Mouse (Mus musculus) forebrain, embryonic 14.5 days (tissue): ENCODE results near the gene Pakap. TPM values are rescaled to one million over a fixed set of nuclear protein-coding genes. Genes with fewer than 3 reads are reported as not detected.

Experiments
- ATAC-seq: fragments of 200-750 bp; cut with Nextera tagmentation; 2 replicates; pipeline ENCODE4 v1.8.0; 2017; ENCODE audit warnings: mild to moderate bottlenecking, moderate library complexity
- DNase-seq: peaks from one replicate; pipeline ENCODE4 v3.0.0-alpha.2; 2015; ENCODE audit warnings: low spot score
- H3K27ac ChIP-seq: fragments of 300-500 bp; sonication (generic); 2 replicates; pipeline ENCODE4 v1.5.1; 2014; ENCODE audit warnings: low read depth, mild to moderate bottlenecking, control low read depth, low read length, moderate library complexity
- H3K27me3 ChIP-seq: fragments of 300-500 bp; sonication (generic); replicated peaks from 2 replicates; pipeline ENCODE4 v1.6.1; 2014; ENCODE audit warnings: low read length, control low read depth, mixed read lengths; ENCODE audit not compliant: control insufficient read depth, insufficient read depth
- H3K36me3 ChIP-seq: fragments of 300-500 bp; sonication (generic); 2 replicates; pipeline ENCODE4 v1.6.1; 2014; ENCODE audit warnings: low read length, control low read depth; ENCODE audit not compliant: control insufficient read depth, insufficient read depth
- H3K4me1 ChIP-seq: fragments of 300-500 bp; sonication (generic); 2 replicates; pipeline ENCODE4 v1.6.1; 2014; ENCODE audit warnings: antibody characterized with exemption, low read length, control low read depth; ENCODE audit not compliant: control insufficient read depth, insufficient read depth
- H3K4me2 ChIP-seq: fragments of 300-500 bp; sonication (generic); 2 replicates; pipeline ENCODE4 v1.6.1; 2014; ENCODE audit warnings: mild to moderate bottlenecking, control low read depth, low read length
- H3K4me3 ChIP-seq: fragments of 300-500 bp; sonication (generic); 2 replicates; pipeline ENCODE4 v1.5.1; 2014; ENCODE audit warnings: low read depth, low read length, control low read depth
- H3K9ac ChIP-seq: fragments of 300-500 bp; sonication (generic); 2 replicates; pipeline ENCODE4 v1.6.1; 2014; ENCODE audit warnings: mild to moderate bottlenecking, low read length, control low read depth, moderate library complexity
- H3K9me3 ChIP-seq: fragments of 300-500 bp; sonication (generic); replicated peaks from 2 replicates; pipeline ENCODE4 v1.6.1; 2016; ENCODE audit warnings: low read length, control low read depth, mixed read lengths; ENCODE audit not compliant: control insufficient read depth
- WGBS: fragments of 180-500 bp; shearing (Covaris S2); extraction: QIAGEN DNeasy Blood & Tissue Kit; methylation state at CpG from one replicate; pipeline ENCODE4 v1.1.7; 2014; 5-methylcytosine and 5-hydroxymethylcytosine counted together
- polyA plus RNA-seq: library from polyadenylated mRNA; unstranded; fragments of >200 nt; fragmentation: Nextera tagmentation; extraction: Ambion mirVana; gene quantifications from 2 replicates; pipeline ENCODE4 v1.2.1, GENCODE M21; 2014

The Pakap gene
- polyA plus RNA-seq, 1 experiment from 2014 or later, result 4.1 TPM

DNA sequence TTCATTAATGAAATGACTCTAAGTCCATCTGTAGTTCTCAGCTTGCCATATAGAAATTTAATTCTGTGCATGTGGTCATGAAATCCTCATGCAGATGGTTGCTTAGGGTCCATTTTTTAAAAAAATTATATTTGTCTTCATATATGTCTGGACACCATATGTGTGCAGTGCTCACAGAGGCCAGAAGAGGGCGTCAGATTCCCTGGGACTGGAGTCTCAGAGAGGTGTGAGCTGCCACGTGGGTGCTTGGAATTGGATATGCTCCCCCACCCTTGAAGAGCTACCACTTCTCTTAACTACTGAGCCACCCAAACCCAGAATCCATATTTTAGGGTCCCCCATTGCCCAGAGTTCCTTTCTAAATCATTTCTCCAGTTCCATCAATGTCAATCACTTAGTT lies 2.2 kb upstream of the Pakap start:
- Histone ChIP-seq H3K36me3 (no peaks in the 10 kb centered on the region), H3K4me3 (no peak overlapping the region), H3K9me3 (no peaks in the 10 kb centered on the region), H3K4me1 (peaks cover 5% of the 10 kb centered on the region; the same call in 1 of the 2 replicates), H3K27me3 (no peaks in the 10 kb centered on the region), H3K27ac (no peak overlapping the region), H3K4me2 (no peak overlapping the region), H3K9ac (no peak overlapping the region)
- WGBS, result 71% methylated on average over 2 of the region's 2 CpGs
- no peak for ATAC-seq
- no peak for DNase-seq

DNA sequence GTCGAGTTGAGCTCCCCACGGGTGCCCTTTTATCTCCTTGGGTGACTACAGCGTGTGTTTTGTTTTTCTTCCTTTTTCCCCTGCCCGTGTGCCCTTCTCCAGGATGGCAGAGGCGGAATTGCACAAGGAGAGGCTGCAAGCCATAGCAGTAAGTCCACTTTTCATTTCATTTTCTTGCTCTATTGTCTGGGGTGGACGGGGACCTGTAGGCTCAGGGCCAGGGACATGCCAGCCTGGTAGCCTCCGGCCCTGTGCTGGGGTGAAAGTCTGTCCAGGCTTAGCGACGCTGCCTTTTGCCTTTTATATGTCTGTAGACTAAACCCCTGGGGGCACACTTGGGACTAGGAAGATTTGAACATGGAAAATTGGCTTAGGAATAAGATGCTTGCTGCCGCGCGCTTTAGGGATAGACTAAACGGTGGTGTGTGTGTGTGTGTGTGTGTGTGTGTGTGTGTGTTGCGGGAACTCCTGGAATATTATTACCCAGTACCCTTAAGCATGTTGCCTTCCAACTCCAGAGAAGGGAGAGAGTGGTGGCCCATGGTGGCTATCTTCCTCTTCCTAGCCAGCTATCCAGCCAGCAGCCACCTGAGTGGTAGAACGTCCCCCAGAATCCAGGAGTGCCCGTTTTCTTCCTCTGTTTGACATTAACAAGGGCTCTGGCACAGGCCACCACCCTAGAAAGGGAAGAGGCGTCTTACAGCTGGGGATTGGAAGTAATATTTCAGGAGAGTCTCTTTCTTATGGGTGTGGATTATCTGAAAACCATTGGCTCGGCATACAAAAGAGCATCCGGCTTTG lies 489 bp downstream of the Pakap start:
- ATAC-seq (peak; percentile 43), DNase-seq (peak; percentile 4)
- Histone ChIP-seq H3K27ac (no peak overlapping the region), H3K9me3 (no peaks in the 10 kb centered on the region), H3K27me3 (no peaks in the 10 kb centered on the region), H3K4me2 (peak overlapping the region; percentile 93), H3K4me3 (peak overlapping the region; percentile 48), H3K36me3 (no peaks in the 10 kb centered on the region), H3K4me1 (peaks cover 5% of the 10 kb centered on the region; the same call in 1 of the 2 replicates), H3K9ac (peak overlapping the region; percentile 67)
- 42% methylated on average over 19 of the region's 19 CpGs for WGBS

DNA sequence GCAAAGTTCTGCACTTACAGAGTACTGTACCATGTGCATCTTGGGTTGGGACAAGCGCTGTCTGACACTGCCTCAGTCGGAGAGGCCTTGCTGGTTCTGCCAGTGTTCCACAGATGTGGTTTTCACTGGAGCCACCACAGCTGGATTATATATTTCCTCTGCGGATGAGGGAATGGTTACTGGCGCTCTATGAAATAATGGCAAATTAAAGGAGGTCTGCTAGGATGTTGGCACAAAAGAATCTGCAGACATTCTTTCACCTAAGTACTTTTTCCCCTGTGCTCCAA lies 1.0 kb downstream of the Pakap start:
- Histone ChIP-seq H3K36me3 (no peaks in the 10 kb centered on the region), H3K4me3 (no peak overlapping the region), H3K4me1 (peaks cover 5% of the 10 kb centered on the region; the same call in 1 of the 2 replicates), H3K27ac (no peak overlapping the region), H3K9me3 (no peaks in the 10 kb centered on the region), H3K4me2 (no peak overlapping the region), H3K27me3 (no peaks in the 10 kb centered on the region), H3K9ac (no peak overlapping the region)
- DNase-seq (no peak), ATAC-seq (no peak)
- WGBS, result 88% methylated on average over 4 of the region's 4 CpGs

DNA sequence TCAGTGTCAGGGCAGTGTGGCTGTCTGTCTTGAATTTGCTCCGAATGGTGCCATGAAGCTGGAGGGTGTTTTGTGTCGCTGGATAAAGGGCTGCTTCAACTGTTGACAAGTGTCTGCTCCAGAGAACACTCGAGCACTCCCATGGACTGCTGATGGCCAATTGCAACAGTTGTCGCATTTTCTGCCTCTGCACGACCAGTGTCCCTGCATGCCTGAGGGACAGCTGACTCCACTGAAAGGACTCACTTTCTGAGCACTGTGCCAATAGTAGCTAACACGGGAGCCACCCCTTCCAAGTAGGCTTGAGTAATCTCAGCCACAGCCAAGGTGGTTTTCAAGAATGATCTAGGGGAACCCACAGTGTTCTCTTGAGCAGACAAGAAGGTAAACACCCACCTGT lies 1.7 kb downstream of the Pakap start:
- Histone ChIP-seq H3K4me1 (peaks cover 5% of the 10 kb centered on the region; the same call in 1 of the 2 replicates), H3K9ac (no peak overlapping the region), H3K4me3 (no peak overlapping the region), H3K4me2 (no peak overlapping the region), H3K9me3 (no peaks in the 10 kb centered on the region), H3K36me3 (no peaks in the 10 kb centered on the region), H3K27ac (no peak overlapping the region), H3K27me3 (no peaks in the 10 kb centered on the region)
- WGBS, result 66% methylated on average over 6 of the region's 6 CpGs
- DNase-seq (no peak), ATAC-seq (no peak)

DNA sequence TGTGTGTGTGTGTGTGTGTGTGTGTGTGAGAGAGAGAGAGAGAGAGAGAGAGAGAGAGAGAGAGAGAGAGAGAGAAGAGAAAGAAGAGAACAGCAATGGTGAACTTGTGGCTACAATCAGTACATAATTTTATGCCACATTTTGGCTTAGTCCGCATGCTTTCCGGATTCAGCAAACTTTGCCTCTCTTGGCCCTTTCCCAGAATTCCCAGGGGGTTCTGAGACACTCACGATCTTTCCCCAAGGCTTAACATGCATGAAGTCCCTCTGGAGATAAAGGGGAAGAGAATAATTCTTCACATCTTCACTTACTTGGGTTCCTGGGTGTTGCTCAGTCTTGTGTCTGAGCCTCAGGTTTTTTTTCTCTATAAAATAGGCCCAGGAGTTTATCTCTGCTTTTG lies 2.2 kb downstream of the Pakap start:
- no peaks in the 10 kb centered on the region for H3K36me3 ChIP-seq
- H3K9me3 ChIP-seq, result no peaks in the 10 kb centered on the region
- H3K27ac ChIP-seq, result no peak overlapping the region
- H3K9ac ChIP-seq, result no peak overlapping the region
- no peaks in the 10 kb centered on the region for H3K27me3 ChIP-seq
- ATAC-seq (no peak), DNase-seq (no peak)
- no peak overlapping the region for H3K4me3 ChIP-seq
- no peak overlapping the region for H3K4me2 ChIP-seq
- H3K4me1 ChIP-seq, result peaks cover 5% of the 10 kb centered on the region; the same call in 1 of the 2 replicates
- 85% methylated on average over 3 of the region's 3 CpGs for WGBS

DNA sequence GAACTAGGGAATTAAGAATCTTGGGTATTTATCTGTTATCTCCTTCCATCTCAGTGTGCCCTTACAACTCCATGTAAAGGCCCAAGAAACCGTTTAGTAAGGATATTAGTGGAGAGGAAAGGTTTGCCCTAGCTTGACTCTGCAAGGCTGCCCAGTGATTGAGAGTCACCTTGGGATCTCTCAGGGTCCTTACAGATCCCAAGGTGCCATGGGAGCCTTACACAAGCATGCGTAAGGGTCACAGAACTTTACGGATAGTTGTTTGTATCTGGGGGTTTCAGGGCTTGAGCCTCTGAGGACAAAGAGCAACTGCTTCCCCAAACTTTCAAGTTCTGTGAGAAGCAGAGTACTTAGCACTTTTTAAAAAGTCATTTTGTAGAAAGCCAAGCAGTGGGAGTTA lies 6.2 kb downstream of the Pakap start:
- Histone ChIP-seq H3K27ac (no peak overlapping the region), H3K36me3 (no peaks in the 10 kb centered on the region), H3K4me3 (no peak overlapping the region), H3K9ac (no peak overlapping the region), H3K27me3 (no peaks in the 10 kb centered on the region), H3K4me1 (no peaks in the 10 kb centered on the region), H3K9me3 (no peaks in the 10 kb centered on the region), H3K4me2 (no peak overlapping the region)
- no peak for DNase-seq
- WGBS, result 92% methylated on average over 3 of the region's 3 CpGs
- ATAC-seq, result no peak

DNA sequence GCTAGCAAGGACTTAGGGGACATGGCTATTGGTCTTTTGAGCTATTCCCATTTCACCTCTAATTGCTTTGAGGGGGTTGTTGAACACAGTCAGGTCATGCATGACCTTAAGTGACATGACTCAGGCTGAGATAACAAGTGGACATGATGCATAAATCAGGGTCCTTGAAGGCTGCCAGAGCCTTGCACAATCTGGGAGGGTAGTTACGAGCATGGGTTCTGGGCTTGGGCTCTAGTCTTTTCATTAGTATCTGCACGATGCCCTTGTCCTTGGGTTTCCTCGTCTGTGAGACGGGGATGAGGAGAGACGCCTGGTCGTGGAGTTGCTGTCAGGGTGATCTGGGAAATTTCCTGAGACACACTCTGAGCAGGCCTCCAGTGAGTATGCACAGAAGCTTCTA lies 6.7 kb downstream of the Pakap start:
- H3K4me1 ChIP-seq, result no peaks in the 10 kb centered on the region
- no peak overlapping the region for H3K9ac ChIP-seq
- no peak overlapping the region for H3K4me2 ChIP-seq
- H3K4me3 ChIP-seq, result no peak overlapping the region
- DNase-seq (no peak), ATAC-seq (no peak)
- H3K36me3 ChIP-seq, result no peaks in the 10 kb centered on the region
- no peaks in the 10 kb centered on the region for H3K27me3 ChIP-seq
- no peaks in the 10 kb centered on the region for H3K9me3 ChIP-seq
- 91% methylated on average over 6 of the region's 6 CpGs for WGBS
- H3K27ac ChIP-seq, result no peak overlapping the region

DNA sequence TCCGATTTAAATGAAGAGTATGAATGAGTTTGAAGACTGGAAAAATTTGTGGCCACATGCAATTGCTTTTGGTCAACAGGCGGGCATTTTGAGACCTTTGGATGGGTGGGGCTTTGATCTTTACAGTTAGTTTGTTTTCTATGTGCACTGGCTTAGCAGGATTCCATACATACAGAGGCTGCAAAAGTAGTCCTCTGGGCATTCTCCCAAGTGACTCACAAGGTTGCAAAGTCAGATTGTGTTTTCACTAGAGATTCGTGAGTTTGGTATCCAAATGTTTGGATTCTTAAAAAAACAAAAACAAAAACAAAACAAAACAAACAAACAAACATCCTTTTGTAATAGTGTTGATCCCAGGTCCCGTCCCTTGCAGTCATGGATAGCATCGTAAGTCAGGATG lies 7.7 kb downstream of the Pakap start:
- Histone ChIP-seq H3K9me3 (no peaks in the 10 kb centered on the region), H3K36me3 (no peaks in the 10 kb centered on the region), H3K9ac (no peak overlapping the region), H3K27me3 (no peaks in the 10 kb centered on the region), H3K4me3 (no peak overlapping the region), H3K27ac (no peak overlapping the region), H3K4me2 (no peak overlapping the region), H3K4me1 (no peaks in the 10 kb centered on the region)
- DNase-seq, result no peak
- WGBS, result 78% methylated on average over 5 of the region's 5 CpGs
- ATAC-seq, result no peak

DNA sequence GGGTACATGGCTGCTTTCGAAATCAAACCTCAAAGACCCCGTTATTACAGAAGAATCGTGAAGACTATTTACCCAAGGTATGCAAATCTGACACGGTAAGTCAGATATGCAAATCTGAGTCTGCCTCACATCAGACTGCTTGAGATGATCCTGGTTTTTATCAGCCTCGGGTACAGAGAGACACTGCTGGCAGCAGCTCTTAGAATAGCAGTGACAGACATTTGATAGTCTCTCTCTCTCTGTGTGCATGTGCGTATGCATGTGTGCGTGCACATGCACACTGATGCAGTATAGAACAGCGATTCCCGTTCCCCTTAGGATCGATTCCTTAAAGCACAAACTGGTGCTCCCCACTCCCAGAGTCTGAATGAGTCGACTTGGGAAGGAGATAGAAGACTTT lies 8.1 kb downstream of the Pakap start:
- DNase-seq (no peak), ATAC-seq (no peak)
- no peak overlapping the region for H3K27ac ChIP-seq
- H3K4me2 ChIP-seq, result no peak overlapping the region
- H3K27me3 ChIP-seq, result no peaks in the 10 kb centered on the region
- H3K4me1 ChIP-seq, result no peaks in the 10 kb centered on the region
- WGBS, result 90% methylated on average over 11 of the region's 11 CpGs
- H3K9me3 ChIP-seq, result no peaks in the 10 kb centered on the region
- H3K4me3 ChIP-seq, result no peak overlapping the region
- no peaks in the 10 kb centered on the region for H3K36me3 ChIP-seq
- H3K9ac ChIP-seq, result no peak overlapping the region
